Mouse (Mus musculus) neural tube, embryonic 13.5 days (tissue): ENCODE measurements around the gene 2510039O18Rik. TPM values are rescaled to one million over a fixed set of nuclear protein-coding genes. Genes with fewer than 3 reads are reported as not detected.

Experiments used
- ATAC-seq: fragments of 200-750 bp; cut with Nextera tagmentation; 2 replicates; pipeline ENCODE4 v1.8.0; 2017; ENCODE audit warnings: low read depth, mild to moderate bottlenecking, moderate TSS enrichment, moderate library complexity
- H3K27ac ChIP-seq: fragments of 300-500 bp; sonication (generic); replicated peaks from 2 replicates; pipeline ENCODE4 v1.5.1; 2015; ENCODE audit warnings: moderate library complexity, mild to moderate bottlenecking, inconsistent platforms
- H3K27me3 ChIP-seq: fragments of 300-500 bp; sonication (generic); 2 replicates; pipeline ENCODE4 v1.6.1; 2015; ENCODE audit warnings: mild to moderate bottlenecking, inconsistent platforms
- H3K36me3 ChIP-seq: fragments of 300-500 bp; sonication (generic); 2 replicates; pipeline ENCODE4 v1.6.1; 2015; ENCODE audit warnings: mild to moderate bottlenecking, inconsistent platforms
- H3K4me1 ChIP-seq: fragments of 300-500 bp; sonication (generic); replicated peaks from 2 replicates; pipeline ENCODE4 v1.6.1; 2015; ENCODE audit warnings: inconsistent platforms
- H3K4me2 ChIP-seq: fragments of 300-500 bp; sonication (generic); 2 replicates; pipeline ENCODE4 v1.6.1; 2015; ENCODE audit warnings: inconsistent platforms, mild to moderate bottlenecking, moderate library complexity
- H3K4me3 ChIP-seq: fragments of 300-500 bp; sonication (generic); 2 replicates; pipeline ENCODE4 v1.5.1; 2015; ENCODE audit warnings: mild to moderate bottlenecking, inconsistent platforms
- H3K9ac ChIP-seq: fragments of 300-500 bp; sonication (generic); 2 replicates; pipeline ENCODE4 v1.6.1; 2015; ENCODE audit warnings: moderate library complexity, mild to moderate bottlenecking, inconsistent platforms
- H3K9me3 ChIP-seq: fragments of 300-500 bp; sonication (generic); 2 replicates; pipeline ENCODE4 v1.6.1; 2016; ENCODE audit warnings: inconsistent platforms
- WGBS: fragments of 180-500 bp; shearing (Covaris S2); methylation state at CpG from one replicate; pipeline ENCODE4 v1.1.7; 2015; 5-methylcytosine and 5-hydroxymethylcytosine counted together
- polyA plus RNA-seq: library from polyadenylated mRNA; unstranded; fragments of >200 nt; fragmentation: Nextera tagmentation; extraction: Ambion mirVana; gene quantifications from 2 replicates; pipeline ENCODE4 v1.2.1, GENCODE M21; 2015

2510039O18Rik gene
- polyA plus RNA-seq, 1 experiment from 2014 or later, result 14.7 TPM

DNA sequence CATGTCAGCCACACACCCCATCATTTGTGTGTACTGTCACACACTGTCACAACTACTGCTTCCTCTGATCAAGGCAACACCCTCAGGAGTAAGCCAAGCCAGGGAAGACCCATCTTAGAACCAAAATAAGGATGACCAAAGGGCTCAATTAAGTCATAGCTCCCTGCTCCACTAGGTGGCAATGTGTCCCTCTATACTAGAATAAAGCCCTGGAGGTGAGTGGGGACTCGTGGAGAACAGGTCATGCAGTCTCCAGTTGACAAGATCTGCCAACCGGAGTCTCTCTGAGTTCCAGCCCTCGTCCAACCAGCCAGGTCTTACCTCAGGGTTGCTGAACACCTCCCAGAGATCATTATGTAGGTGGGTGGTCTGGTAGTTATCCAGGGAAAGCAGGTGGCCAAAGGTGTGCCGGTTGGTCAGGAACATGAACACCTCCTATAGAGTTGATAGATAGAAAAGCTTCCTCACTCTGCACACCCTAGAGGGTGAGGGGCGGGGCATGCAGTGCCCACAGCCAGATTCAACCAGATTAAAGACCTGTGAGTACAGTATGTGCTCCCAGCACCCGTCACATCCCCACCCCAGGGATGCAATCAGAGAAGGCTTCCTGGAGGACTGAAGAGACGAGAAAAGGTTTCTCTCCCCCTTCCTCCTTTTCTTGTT, 22.1 kb upstream of the 2510039O18Rik start:
- ATAC-seq, result no peak
- 58% methylated on average over 7 of the region's 7 CpGs for WGBS
- Histone ChIP-seq H3K27me3 (no peaks in the 10 kb centered on the region), H3K4me2 (no peak overlapping the region), H3K4me3 (no peak overlapping the region), H3K27ac (no peak overlapping the region), H3K4me1 (no peaks in the 10 kb centered on the region), H3K36me3 (peaks cover 9% of the 10 kb centered on the region; the same call in 1 of the 2 replicates), H3K9ac (no peak overlapping the region), H3K9me3 (no peaks in the 10 kb centered on the region)

- Histone ChIP-seq H3K9me3 (no peaks in the 10 kb centered on the region), H3K4me1 (no peaks in the 10 kb centered on the region), H3K27ac (no peak overlapping the region), H3K9ac (no peak overlapping the region), H3K4me3 (no peak overlapping the region), H3K27me3 (no peaks in the 10 kb centered on the region), H3K4me2 (no peak overlapping the region), H3K36me3 (no peaks in the 10 kb centered on the region)
- no peak for ATAC-seq
- WGBS, result 33% methylated on average over 10 of the region's 10 CpGs
Observed at GRCm38 (mm10) chr4:147920973-147921372, 19.7 kb upstream of the 2510039O18Rik start.

- no peaks in the 10 kb centered on the region for H3K9me3 ChIP-seq
- H3K4me2 ChIP-seq, result no peak overlapping the region
- H3K27ac ChIP-seq, result no peak overlapping the region
- H3K27me3 ChIP-seq, result no peaks in the 10 kb centered on the region
- no peaks in the 10 kb centered on the region for H3K4me1 ChIP-seq
- no peaks in the 10 kb centered on the region for H3K36me3 ChIP-seq
- 86% methylated on average over 11 of the region's 11 CpGs for WGBS
- no peak for ATAC-seq
- H3K4me3 ChIP-seq, result no peak overlapping the region
- no peak overlapping the region for H3K9ac ChIP-seq
Observed at GRCm38 (mm10) chr4:147922341-147922740, 18.4 kb upstream of the 2510039O18Rik start.

- 33% methylated on average over 8 of the region's 8 CpGs for WGBS
- Histone ChIP-seq H3K9ac (no peak overlapping the region), H3K27me3 (no peaks in the 10 kb centered on the region), H3K27ac (no peak overlapping the region), H3K9me3 (no peaks in the 10 kb centered on the region), H3K4me1 (no peaks in the 10 kb centered on the region), H3K4me2 (no peak overlapping the region), H3K4me3 (no peak overlapping the region), H3K36me3 (no peaks in the 10 kb centered on the region)
- no peak for ATAC-seq
Observed at GRCm38 (mm10) chr4:147927705-147928104, 13.0 kb upstream of the 2510039O18Rik start.

DNA sequence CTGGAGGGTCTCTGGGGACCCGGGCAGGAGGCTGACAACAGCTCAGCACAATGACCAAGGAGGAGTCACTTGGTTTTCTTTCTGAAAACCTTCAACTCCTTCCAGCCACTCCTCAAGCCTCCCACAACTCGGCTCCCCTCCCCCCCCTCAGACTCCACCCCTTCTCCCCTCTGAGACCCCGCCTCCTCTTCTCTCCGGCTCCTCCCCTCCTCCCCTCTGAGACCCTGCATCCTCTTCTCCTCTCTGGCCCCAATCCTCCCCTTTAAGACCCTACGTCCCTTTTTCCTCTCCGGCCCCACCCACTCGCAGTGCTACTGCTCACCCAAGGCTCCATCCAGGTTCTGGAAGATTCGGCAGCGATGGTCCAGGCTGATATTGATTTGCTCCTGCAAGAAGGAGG, 12.6 kb upstream of the 2510039O18Rik start:
- Histone ChIP-seq H3K9ac (no peak overlapping the region), H3K27me3 (no peaks in the 10 kb centered on the region), H3K9me3 (no peaks in the 10 kb centered on the region), H3K4me1 (no peaks in the 10 kb centered on the region), H3K36me3 (no peaks in the 10 kb centered on the region), H3K27ac (no peak overlapping the region), H3K4me3 (no peak overlapping the region), H3K4me2 (no peak overlapping the region)
- ATAC-seq, result no peak
- WGBS, result 18% methylated on average over 9 of the region's 9 CpGs

GRCm38 (mm10) chr4:147928540-147928939, 12.2 kb upstream of the 2510039O18Rik start:
- no peaks in the 10 kb centered on the region for H3K36me3 ChIP-seq
- H3K27ac ChIP-seq, result no peak overlapping the region
- no peak for ATAC-seq

GRCm38 (mm10) chr4:147930946-147931345, 9.7 kb upstream of the 2510039O18Rik start:
- WGBS, result 94% methylated on average over 14 of the region's 14 CpGs
- ATAC-seq, result no peak
- H3K4me1 ChIP-seq, result 0 out of 2 replicates have a peak, but pooled peaks cover 2% of the 10 kb centered on the region

More at GRCm38 (mm10) chr4:147928540-147928939, 12.2 kb upstream of the 2510039O18Rik start:
- no peak overlapping the region for H3K4me3 ChIP-seq
- H3K9ac ChIP-seq, result no peak overlapping the region
- H3K9me3 ChIP-seq, result no peaks in the 10 kb centered on the region
- H3K4me2 ChIP-seq, result no peak overlapping the region
- WGBS, result 72% methylated on average over 7 of the region's 7 CpGs
- H3K4me1 ChIP-seq, result no peaks in the 10 kb centered on the region
- no peaks in the 10 kb centered on the region for H3K27me3 ChIP-seq

DNA sequence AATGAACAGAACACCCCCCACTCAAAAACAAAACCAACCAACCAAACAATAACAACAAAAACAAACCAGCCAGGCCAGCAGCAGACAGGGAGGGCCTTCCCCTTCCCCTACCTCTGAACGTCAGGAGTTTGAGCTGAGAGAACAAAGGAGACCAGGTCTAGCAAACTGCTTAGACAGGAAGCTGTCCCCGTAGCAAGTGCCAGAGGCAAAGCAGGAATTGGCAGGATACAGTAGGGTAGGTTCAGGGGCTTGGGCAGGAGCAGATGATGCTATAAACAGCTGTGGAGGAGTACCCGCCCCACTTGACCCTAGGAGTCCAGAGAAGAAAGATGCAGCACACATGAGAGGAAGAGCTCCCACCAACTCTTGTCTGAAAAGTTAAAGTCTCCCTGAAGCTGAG, 6.6 kb upstream of the 2510039O18Rik start:
- Histone ChIP-seq H3K36me3 (no peaks in the 10 kb centered on the region), H3K27ac (no peak overlapping the region), H3K9ac (no peak overlapping the region), H3K4me3 (no peak overlapping the region), H3K4me2 (no peak overlapping the region), H3K9me3 (no peaks in the 10 kb centered on the region), H3K4me1 (0 out of 2 replicates have a peak, but pooled peaks cover 13% of the 10 kb centered on the region), H3K27me3 (no peaks in the 10 kb centered on the region)
- 54% methylated on average over 3 of the region's 3 CpGs for WGBS
- no peak for ATAC-seq

More at GRCm38 (mm10) chr4:147930946-147931345, 9.7 kb upstream of the 2510039O18Rik start:
- no peak overlapping the region for H3K4me2 ChIP-seq
- no peaks in the 10 kb centered on the region for H3K27me3 ChIP-seq
- H3K9me3 ChIP-seq, result no peaks in the 10 kb centered on the region
- H3K36me3 ChIP-seq, result no peaks in the 10 kb centered on the region
- no peak overlapping the region for H3K4me3 ChIP-seq
- no peak overlapping the region for H3K9ac ChIP-seq
- H3K27ac ChIP-seq, result no peak overlapping the region

DNA sequence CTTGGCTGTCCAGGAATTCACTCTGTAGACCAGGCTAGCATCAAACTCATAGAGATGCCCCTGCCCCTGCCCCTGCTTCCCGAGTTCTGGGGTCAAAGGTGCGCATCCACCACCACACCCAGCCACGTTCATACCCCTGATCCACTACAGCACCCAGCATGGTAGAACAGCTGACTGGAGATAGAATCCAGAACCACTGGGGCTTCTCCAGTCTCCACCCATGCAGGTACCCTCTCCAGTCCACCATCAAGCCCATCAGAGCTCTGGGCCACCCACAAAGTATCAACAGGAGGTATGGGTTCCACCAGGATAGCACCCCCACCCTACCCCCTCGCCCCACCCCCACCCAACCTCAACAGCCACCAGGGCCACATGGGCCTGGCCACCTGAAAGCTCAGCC, 6.1 kb upstream of the 2510039O18Rik start:
- WGBS, result 85% methylated on average over 4 of the region's 4 CpGs
- H3K36me3 ChIP-seq, result no peaks in the 10 kb centered on the region
- H3K4me3 ChIP-seq, result no peak overlapping the region
- ATAC-seq, result no peak; the same call in 1 of the 2 replicates
- no peak overlapping the region for H3K9ac ChIP-seq
- no peaks in the 10 kb centered on the region for H3K27me3 ChIP-seq
- no peak overlapping the region for H3K27ac ChIP-seq
- no peaks in the 10 kb centered on the region for H3K9me3 ChIP-seq
- H3K4me2 ChIP-seq, result no peak overlapping the region
- 0 out of 2 replicates have a peak, but pooled peaks cover 13% of the 10 kb centered on the region for H3K4me1 ChIP-seq

DNA sequence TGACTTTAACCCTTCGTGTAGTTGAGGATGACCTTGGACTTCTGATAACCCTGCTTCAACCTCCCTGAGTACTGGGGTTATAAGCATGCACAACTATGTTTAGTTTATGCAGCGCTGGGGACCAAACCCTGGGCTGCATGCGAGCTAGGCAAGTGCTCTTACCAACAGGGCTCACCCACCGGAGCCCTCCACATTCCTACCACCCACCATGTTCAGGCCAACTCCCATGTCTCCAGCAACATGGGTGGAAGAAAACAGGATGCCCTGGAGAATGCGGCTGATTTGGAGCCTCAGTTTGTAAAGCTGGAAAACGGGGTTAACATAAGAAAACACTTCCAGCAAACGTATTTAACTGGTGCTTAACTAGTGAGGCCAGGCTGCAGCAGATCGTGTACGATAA, 4.8 kb upstream of the 2510039O18Rik start:
- no peaks in the 10 kb centered on the region for H3K9me3 ChIP-seq
- peak overlapping the region; percentile 88 for H3K4me2 ChIP-seq
- H3K36me3 ChIP-seq, result no peaks in the 10 kb centered on the region
- H3K4me1 ChIP-seq, result peaks cover 13% of the 10 kb centered on the region; the same call in 1 of the 2 replicates
- WGBS, result 21% methylated on average over 9 of the region's 9 CpGs
- peak overlapping the region; percentile 78; the same call in 1 of the 2 replicates for H3K9ac ChIP-seq
- no peaks in the 10 kb centered on the region for H3K27me3 ChIP-seq
- H3K4me3 ChIP-seq, result peak overlapping the region; percentile 61
- H3K27ac ChIP-seq, result no peak overlapping the region
- no peak for ATAC-seq

GRCm38 (mm10) chr4:147936331-147936954, 4.3 kb upstream of the 2510039O18Rik start, which contains the start of gene Plod1:
Plod1 (minus strand) TSS chr4:147936767.
- WGBS, result under 1% methylated on average over 51 of the region's 51 CpGs
- H3K4me2 ChIP-seq, result peak within 1 kb of the TSS; percentile 88
- ATAC-seq, result peak; percentile 38; the same call in 1 of the 2 replicates
- H3K36me3 ChIP-seq, result no peaks in the 10 kb centered on the region
- H3K27me3 ChIP-seq, result no peaks in the 10 kb centered on the region
- peaks cover 14% of the 10 kb centered on the region for H3K4me1 ChIP-seq
- H3K27ac ChIP-seq, result peak within 1 kb of the TSS; percentile 63
- H3K9me3 ChIP-seq, result no peaks in the 10 kb centered on the region
- H3K9ac ChIP-seq, result peak within 1 kb of the TSS; percentile 78
- H3K4me3 ChIP-seq, result peak within 1 kb of the TSS; percentile 61

GRCm38 (mm10) chr4:147937021-147937420, 3.7 kb upstream of the 2510039O18Rik start:
- no peaks in the 10 kb centered on the region for H3K36me3 ChIP-seq
- WGBS, result 50% methylated on average over 3 of the region's 3 CpGs
- no peaks in the 10 kb centered on the region for H3K27me3 ChIP-seq
- peak overlapping the region; percentile 61 for H3K4me3 ChIP-seq
- no peaks in the 10 kb centered on the region for H3K9me3 ChIP-seq
- no peak overlapping the region for H3K27ac ChIP-seq
- ATAC-seq, result no peak
- H3K4me1 ChIP-seq, result peaks cover 20% of the 10 kb centered on the region
- H3K9ac ChIP-seq, result peak overlapping the region; percentile 78
- peak overlapping the region; percentile 88 for H3K4me2 ChIP-seq
